Mouse (Mus musculus) megakaryocyte, embryonic 14.5 days (primary cell): ENCODE results near the gene Aff4. TPM values are rescaled to one million over a fixed set of nuclear protein-coding genes. Genes with fewer than 3 reads are reported as not detected.
"Not testable (repeated sequence)": the region's sequence is repeated elsewhere in the genome, so short reads cannot be mapped to it uniquely, and the experiment has no call there.

Source experiments
- H3K27me3 ChIP-seq: replicated peaks from 2 replicates; pipeline ENCODE3; 2012; ENCODE audit warnings: inconsistent platforms
- H3K36me3 ChIP-seq: replicated peaks from 2 replicates; pipeline ENCODE3; 2012; ENCODE audit warnings: low read length, inconsistent platforms, mixed read lengths
- H3K4me1 ChIP-seq: 2 replicates; pipeline ENCODE4 v1.6.1; 2012; ENCODE audit warnings: inconsistent platforms
- H3K4me3 ChIP-seq: replicated peaks from 2 replicates; pipeline ENCODE3; 2012; ENCODE audit warnings: moderate library complexity, mild to moderate bottlenecking, inconsistent platforms
- H3K9me3 ChIP-seq: 2 replicates; pipeline ENCODE4 v1.6.1; 2012; ENCODE audit warnings: inconsistent platforms
- FLI1 ChIP-seq: IDR thresholded peaks from 2 replicates; pipeline ENCODE4 v1.6.1; 2012; ENCODE audit warnings: low read length, inconsistent platforms, mixed read lengths
- GATA1 ChIP-seq: IDR thresholded peaks from 3 replicates; pipeline ENCODE4 v1.6.1; 2012; ENCODE audit warnings: mixed read lengths, low read length, inconsistent platforms, borderline replicate concordance
- polyA plus RNA-seq: library from polyadenylated mRNA; stranded (reverse); fragments of >175 nt; gene quantifications from 2 replicates; pipeline ENCODE4 v1.2.3, GENCODE M21; 2012; ENCODE audit warnings: low replicate concordance; ENCODE audit not compliant: insufficient read depth

Gene Aff4
- polyA plus RNA-seq, 1 experiment, result 2.3 TPM

- peak overlapping the region; percentile 56 for H3K4me3 ChIP-seq
- no peaks in the 10 kb centered on the region for H3K36me3 ChIP-seq
- no peaks in the 10 kb centered on the region for H3K27me3 ChIP-seq
- peaks cover 60% of the 10 kb centered on the region for H3K4me1 ChIP-seq
- TF ChIP-seq FLI1, result no peak
- no peak for TF ChIP-seq GATA1
- no peaks in the 10 kb centered on the region for H3K9me3 ChIP-seq
Observed at GRCm38 (mm10) chr11:53314770-53315173, 35.9 kb upstream of the Aff4 start.

DNA sequence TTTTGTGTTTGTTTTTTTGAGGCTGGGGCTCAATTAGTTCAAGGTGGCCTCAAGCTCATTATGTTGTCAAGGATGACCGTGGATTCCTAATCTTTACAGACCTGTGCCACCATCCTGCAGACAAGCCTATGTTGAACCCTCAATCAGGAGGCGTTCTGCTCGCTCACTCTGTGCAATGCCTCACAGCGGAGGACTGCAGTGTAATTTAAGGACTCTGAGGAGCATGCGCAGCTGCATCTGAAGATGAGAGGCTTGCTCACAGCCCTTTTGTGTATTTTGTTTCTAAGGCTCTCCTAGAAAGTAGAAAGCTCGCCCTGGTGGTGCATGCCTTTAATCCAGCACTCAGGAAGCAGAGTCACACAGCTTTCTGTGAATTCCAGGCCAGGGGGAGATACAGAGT, 33.6 kb upstream of the Aff4 start:
- no peak for TF ChIP-seq GATA1
- TF ChIP-seq FLI1, result no peak
- H3K27me3 ChIP-seq, result no peaks in the 10 kb centered on the region
- no peaks in the 10 kb centered on the region for H3K9me3 ChIP-seq
- peak overlapping the region; percentile 12 for H3K4me3 ChIP-seq
- H3K36me3 ChIP-seq, result no peaks in the 10 kb centered on the region
- H3K4me1 ChIP-seq, result peaks cover 52% of the 10 kb centered on the region

- H3K36me3 ChIP-seq, result no peaks in the 10 kb centered on the region
- H3K4me3 ChIP-seq, result no peak overlapping the region
- no peak for TF ChIP-seq GATA1
- no peak for TF ChIP-seq FLI1
- no peaks in the 10 kb centered on the region for H3K27me3 ChIP-seq
- H3K4me1 ChIP-seq, result peaks cover 50% of the 10 kb centered on the region
- H3K9me3 ChIP-seq, result no peaks in the 10 kb centered on the region
Observed at GRCm38 (mm10) chr11:53318041-53318440, 32.6 kb upstream of the Aff4 start.

DNA sequence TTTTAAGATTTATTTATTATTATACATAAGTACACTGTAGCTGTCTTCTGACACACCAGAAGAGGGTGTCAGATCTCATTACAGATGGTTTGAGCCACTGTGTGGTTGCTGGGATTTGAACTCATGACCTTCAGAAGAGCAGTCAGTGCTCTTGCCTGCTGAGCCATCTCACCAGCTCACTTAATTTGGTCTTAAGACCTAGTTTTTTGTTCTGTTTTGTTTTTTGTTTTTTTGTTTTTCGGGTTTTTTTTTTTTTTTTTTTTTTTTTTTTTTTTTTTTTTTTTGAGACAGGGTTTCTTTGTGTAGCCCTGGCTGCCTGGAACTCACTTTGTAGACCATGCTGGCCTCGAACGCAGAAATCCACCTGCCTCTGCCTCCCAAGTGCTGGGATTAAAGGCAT, 32.1 kb upstream of the Aff4 start:
- not testable (repeated sequence) for H3K9me3 ChIP-seq, H3K27me3 ChIP-seq, H3K4me3 ChIP-seq, H3K36me3 ChIP-seq
- peaks cover 55% of the 10 kb centered on the region for H3K4me1 ChIP-seq

DNA sequence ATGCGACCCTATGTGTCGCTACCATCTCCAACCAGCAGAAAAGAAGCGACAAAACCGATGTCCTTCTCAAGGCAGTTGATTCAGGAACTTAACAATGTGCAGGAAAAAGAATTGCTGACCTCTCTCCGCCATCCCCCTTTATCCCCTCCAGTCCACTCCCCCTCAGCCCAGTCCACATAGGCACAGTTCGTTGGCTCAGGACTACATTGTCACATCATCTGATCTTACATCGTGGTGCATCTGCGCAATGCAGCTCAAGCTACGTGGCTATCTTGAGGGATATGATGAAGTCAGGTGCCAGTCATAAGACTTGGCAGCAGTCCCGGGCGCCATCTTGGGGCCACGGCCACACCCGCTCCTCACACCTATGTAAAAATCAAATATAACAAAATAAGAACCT, 30.8 kb upstream of the Aff4 start:
- H3K27me3 ChIP-seq, H3K9me3 ChIP-seq, H3K4me3 ChIP-seq, H3K36me3 ChIP-seq: not testable (repeated sequence)
- H3K4me1 ChIP-seq, result peaks cover 54% of the 10 kb centered on the region

DNA sequence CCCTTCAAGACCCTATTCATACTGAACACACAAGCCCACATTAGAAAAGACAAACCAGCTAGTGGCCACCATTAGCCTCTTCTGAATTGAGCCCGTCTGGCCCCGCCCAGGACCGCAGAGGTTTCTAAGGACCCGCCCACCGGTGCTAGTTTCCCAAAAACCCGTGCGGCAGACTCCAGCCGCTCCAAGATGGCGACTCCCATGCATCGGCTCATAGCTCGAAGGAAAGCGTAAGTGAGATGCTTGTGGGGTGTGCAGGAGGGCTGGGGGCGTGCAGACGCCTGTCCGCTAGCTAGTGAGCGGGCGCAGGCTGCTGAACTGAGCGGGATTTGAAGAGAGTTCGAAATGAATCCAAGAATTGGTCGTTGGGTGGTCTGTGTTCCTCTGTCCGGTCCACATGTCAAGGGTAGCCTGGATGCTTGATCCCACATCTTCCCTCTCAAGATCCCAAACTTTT, 26.1 kb upstream of the Aff4 start, which contains the start of gene Zcchc10:
Zcchc10 (plus strand) TSS at position 168 of the 457 bp plus-strand sequence.
- TF ChIP-seq FLI1, result no peak
- TF ChIP-seq GATA1, result no peak
- H3K36me3 ChIP-seq, result peaks cover 35% of the 10 kb centered on the region
- H3K4me3 ChIP-seq, result peak within 1 kb of the TSS; percentile 98
- H3K27me3 ChIP-seq, result no peaks in the 10 kb centered on the region
- H3K4me1 ChIP-seq, result peaks cover 53% of the 10 kb centered on the region
- H3K9me3 ChIP-seq, result no peaks in the 10 kb centered on the region

DNA sequence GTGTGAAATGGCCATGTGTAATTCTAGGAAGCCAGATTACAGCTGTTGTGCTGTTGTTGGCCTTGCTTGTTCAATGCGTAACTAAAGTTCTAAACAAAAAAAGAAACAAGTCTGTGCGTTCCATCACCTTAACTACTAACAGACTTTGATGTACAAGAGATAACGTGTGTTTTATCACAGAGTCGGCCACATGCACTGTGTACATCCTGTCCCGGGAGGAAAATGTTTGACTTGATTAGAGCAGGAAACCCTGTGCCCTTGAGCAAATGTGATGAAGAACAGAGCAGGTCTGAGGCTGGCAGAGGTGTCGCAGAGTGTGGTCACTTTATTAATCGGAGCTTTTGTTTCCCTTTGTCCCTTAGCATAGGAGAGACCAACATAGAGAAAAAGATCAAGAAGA, 20.3 kb upstream of the Aff4 start:
- H3K9me3 ChIP-seq, result no peaks in the 10 kb centered on the region
- peaks cover 76% of the 10 kb centered on the region for H3K36me3 ChIP-seq
- no peaks in the 10 kb centered on the region for H3K27me3 ChIP-seq
- H3K4me3 ChIP-seq, result no peak overlapping the region
- no peak for TF ChIP-seq GATA1
- TF ChIP-seq FLI1, result no peak
- H3K4me1 ChIP-seq, result peaks cover 71% of the 10 kb centered on the region

- Histone ChIP-seq H3K36me3 (peaks cover 72% of the 10 kb centered on the region), H3K27me3 (no peaks in the 10 kb centered on the region), H3K4me1 (peaks cover 71% of the 10 kb centered on the region), H3K4me3 (no peak overlapping the region), H3K9me3 (no peaks in the 10 kb centered on the region)
- TF ChIP-seq FLI1, result no peak
- no peak for TF ChIP-seq GATA1
Observed at GRCm38 (mm10) chr11:53331121-53331520, 19.5 kb upstream of the Aff4 start.

GRCm38 (mm10) chr11:53332076-53332680, 18.5 kb upstream of the Aff4 start:
- Histone ChIP-seq H3K4me3 (no peak overlapping the region), H3K9me3 (no peaks in the 10 kb centered on the region), H3K4me1 (peaks cover 79% of the 10 kb centered on the region), H3K36me3 (peaks cover 64% of the 10 kb centered on the region), H3K27me3 (no peaks in the 10 kb centered on the region)
- TF ChIP-seq GATA1 (no peak), FLI1 (no peak)

- TF ChIP-seq FLI1 (no peak), GATA1 (no peak)
- Histone ChIP-seq H3K4me3 (peak overlapping the region; percentile 83), H3K4me1 (peaks cover 76% of the 10 kb centered on the region), H3K36me3 (peaks cover 31% of the 10 kb centered on the region), H3K27me3 (no peaks in the 10 kb centered on the region), H3K9me3 (no peaks in the 10 kb centered on the region)
Observed at GRCm38 (mm10) chr11:53335505-53336181, 15.0 kb upstream of the Aff4 start.
